Mouse (Mus musculus) spleen, adult 18-20 months (tissue): ENCODE measurements around the gene Bicc1.

ENCODE experiments used
- DNase-seq, 2 experiments: peaks; one replicate each; pipeline ENCODE4 v3.0.0; 2022; ENCODE audit warnings: mixed read lengths in 2 of 2

The Bicc1 gene

DNA sequence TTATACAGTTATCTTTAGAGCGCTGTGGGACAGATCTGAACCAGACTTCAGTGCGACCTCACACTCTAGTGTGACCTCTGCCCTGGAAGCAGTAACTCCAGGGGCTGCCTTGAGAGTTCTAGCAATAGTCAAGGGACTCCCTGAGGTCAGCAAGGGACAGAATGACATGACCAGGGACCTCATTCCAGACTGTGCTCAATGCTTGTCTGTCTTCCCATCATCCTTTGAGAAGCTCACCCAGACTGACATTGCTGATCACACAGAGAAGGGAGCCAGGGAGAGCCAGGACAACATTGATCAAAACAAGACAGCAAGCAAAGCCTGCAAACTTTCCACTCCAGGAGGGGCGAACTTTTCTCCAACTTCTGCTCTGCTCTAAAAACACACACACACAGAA, 38.7 kb downstream of the Bicc1 start:
- DNase-seq: no peak

DNA sequence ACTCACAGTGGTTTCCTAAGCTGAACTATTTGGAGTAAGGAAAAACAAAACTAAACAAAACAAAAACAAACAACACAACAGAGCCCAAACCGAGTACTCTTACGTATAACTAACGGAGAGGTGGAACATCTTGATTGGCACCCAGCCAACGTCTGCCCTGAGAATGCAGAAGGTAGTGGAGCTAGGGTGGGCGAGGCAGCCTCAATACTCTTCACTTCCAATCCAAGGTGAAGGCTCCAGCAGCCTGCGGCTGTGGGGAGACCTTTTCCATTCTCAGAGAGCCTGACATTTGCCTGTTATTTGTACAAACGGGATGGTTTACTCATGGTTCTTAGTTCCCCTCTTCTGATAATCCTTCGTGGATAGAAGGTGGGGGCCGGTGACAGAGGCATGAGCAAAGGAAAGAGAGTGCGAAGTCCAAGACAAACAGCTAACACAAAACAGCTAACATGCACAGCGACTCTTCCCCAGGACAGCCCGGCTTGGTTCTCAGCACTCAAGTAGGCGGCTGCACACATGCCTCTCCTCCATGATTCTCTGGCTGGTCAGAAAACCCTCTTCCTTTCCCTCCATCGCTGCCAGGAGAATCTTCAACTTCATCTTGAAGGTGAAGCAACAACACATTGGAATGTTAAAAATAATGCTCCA, 39.3 kb downstream of the Bicc1 start:
- DNase-seq: no peak

GRCm38 (mm10) chr10:71119120-71119847, 40.2 kb downstream of the Bicc1 start:
- no peak for DNase-seq

GRCm38 (mm10) chr10:71117766-71118165, 41.7 kb downstream of the Bicc1 start:
- no peak for DNase-seq

GRCm38 (mm10) chr10:71114260-71114920, 45.1 kb downstream of the Bicc1 start:
- DNase-seq: no peak

DNA sequence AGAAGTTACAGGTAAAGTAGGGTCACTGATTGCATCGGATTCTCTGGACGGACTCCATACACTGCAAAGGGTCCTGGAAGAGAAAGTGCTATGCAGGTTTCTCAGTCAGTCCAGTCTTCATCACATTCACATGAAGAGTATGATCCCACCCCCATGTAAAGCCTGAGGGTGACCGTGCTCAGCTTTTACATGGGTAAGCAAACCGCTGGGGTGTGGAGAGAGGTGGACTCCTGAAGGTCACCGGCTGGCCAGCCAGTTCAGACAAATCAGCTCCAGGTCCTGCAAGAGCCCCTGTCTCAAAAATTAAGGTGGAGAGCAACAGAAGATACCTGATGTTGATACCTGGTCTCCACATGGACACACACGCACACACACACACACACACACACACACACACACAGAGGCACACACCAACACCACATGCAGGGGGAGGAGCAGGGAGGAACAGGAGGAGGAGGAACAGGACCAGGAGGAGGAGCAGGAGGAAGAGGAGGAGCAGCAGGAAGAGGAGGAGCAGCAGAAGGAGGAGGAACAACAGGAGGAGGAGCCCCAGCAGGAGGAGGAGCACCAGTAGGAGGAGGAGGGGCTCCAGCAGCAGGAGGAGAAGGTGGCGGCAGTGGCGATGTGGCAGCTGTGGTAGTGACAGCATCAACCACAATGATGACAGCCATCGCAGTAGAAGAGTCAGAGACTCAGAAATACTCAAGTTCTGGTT, 52.9 kb downstream of the Bicc1 start:
- DNase-seq: no peak

GRCm38 (mm10) chr10:71104791-71105190, 54.7 kb downstream of the Bicc1 start:
- no peak for DNase-seq

DNA sequence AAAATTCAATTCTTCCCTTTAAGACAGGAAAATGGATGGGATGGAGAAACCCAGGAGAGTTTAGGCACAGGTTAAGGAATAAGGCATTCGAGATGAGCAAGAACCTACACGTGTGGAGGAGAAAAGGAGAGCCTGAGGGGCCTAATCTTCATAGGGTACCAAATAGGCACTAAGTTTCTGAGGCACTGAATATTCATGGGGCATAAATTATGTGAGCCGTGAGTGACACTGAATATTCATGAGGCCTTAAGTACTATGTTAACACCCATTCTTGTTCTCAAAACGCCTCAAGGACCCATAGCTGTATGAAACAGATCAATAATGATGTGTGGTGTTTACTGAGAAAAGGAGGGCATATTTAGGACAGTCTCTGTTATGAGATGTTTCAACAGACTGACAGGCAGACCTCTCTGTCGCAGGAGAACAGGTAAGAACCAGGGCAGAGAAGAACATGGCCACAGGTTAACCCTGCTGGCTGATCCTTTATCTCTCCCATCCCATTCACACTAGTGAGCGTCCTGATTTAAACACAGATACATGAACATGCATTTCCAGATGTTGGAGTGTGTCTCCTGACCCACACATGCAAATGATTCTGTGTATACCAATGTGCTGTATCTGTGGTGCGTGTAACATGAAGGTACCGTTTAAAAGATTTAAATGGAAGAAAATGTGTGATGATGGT, 58.5 kb downstream of the Bicc1 start:
- no peak for DNase-seq

GRCm38 (mm10) chr10:71094707-71095254, 64.7 kb downstream of the Bicc1 start:
- no peak for DNase-seq

DNA sequence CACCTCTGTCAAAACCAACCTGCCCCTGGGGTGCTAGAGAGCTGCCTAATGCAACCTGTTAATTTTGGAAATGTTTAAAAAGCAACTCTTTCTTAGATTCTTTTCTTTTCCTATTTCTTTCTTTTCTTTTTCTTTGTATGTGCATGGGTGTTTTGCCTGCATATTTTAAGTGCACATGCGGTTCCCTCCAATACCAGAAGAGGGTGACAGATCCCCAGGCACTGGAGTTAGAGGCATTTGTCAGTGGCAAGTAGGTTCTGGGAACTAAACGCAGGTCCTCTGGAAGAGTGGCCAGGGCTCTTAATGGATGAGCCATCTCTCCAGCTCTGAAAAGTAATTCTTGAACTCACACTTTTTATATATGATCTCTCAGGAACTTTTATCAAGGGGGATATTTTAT, 66.2 kb downstream of the Bicc1 start:
- no peak for DNase-seq

DNA sequence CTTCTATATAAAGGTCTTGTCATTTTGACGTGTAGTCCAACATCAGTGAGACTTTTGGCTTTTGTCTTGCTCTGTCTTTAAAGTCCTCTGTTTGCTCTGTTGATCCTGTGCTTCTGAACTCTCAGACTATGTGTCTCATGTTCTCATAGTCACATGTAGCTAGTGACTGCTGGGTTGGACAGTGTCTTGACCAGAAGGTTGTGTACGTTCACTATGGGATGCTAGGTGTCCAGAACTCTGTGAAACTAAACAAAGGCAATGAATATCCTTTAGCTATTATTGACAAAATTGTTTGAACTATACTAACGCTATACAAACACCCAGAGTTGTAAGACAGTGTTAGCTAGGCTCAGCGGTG, 72.2 kb downstream of the Bicc1 start:
- no peak for DNase-seq

DNA sequence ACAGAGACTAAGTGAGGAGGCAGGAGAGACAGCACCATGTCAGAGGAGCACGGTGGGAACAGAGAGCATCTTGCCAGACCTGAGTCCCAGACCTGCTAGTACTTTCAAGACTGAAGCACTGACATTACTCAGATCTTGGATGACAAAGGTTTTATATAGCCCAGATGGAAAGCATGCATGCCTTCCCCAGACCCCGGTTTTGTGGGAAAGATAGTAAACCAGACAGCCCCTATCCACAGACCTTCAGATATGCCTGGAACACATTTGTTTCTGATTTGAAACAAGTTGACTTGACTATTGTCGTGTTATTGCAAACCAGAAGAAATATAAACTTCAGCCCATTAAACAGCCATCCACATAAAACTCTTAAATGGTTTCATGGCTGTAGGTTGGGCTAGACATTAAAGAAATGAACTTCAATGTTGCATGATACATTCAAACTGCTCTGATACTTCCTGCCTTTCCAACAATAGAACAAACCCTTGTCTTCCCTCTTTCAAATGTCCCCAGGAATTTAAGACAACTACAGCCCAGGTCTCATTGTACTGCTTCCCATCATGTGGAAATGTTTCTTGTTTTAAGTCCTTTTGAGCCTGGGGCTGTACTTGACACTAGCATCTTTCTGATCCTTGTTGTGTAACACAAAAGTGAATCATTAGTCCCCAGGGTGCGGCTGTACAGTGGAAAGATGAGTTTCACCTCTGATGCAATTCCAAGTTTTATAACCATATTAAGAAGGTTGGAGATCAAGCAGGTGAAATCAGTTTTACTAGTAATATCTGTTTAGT, 72.7 kb downstream of the Bicc1 start:
- DNase-seq: no peak

DNA sequence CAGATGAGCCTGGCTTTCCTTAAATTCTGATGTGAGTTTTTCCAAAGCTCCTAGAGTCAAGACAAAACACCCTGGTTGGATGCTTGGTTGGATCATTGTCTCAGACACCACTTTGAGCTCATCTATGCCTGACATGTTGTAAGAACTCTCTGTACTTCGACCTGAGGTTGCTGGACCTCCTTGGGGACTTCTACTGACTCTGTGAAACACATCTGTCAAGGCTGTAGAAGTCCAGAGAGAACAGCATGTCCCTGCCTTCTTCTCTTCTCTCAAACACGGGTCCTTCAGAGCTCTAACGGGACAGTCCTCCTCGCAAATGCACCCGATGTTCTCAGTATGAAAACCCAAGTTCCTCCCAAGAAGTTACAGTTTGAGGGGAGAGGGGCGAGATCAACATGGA, 76.5 kb downstream of the Bicc1 start:
- no peak for DNase-seq

DNA sequence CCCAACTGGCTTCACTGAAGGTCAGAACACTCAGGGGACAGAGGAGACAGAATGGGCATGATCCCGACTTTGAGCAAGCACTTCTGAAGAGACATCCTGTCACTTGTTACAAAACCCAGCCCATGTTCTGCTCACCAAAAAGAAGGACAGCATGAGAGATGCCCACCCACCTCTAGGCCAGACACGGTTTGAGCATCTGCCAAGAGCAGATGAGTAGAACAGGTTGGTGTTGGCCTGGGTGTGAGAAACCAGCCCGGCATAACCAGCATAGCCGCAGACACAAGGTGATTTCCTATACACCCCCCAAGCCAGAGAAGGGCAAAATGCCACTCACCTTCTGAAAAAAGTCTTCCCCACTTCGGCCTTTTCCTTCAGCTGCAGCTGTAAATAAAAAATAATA, 80.6 kb downstream of the Bicc1 start:
- DNase-seq: no peak

GRCm38 (mm10) chr10:71065009-71065408, 94.5 kb downstream of the Bicc1 start:
- DNase-seq: no peak

- DNase-seq: no peak
These were observed 94.9 kb downstream of the Bicc1 start for GRCm38 (mm10) chr10:71064576-71064975.

GRCm38 (mm10) chr10:71062151-71062550, 97.3 kb downstream of the Bicc1 start:
- no peak for DNase-seq

DNA sequence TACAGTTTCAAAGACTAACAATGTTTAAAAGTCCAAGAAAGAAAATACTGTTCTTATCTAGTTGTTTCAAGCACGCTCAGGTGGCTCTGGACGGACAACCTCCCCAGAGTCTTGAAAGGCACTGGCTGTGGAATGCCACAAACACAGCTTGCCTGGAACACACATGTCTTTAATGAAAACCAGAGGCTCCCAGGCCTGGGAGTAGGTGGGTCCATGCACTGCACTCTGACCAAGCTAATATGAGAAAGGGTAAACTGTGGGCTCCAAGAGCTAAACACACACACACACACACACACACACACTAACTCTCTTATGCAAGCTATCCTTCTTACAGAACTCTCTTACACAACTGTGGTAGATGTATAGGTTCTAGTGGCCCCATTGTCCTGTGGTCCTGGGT, 99.2 kb downstream of the Bicc1 start:
- DNase-seq: no peak

GRCm38 (mm10) chr10:71058616-71059247, 100.8 kb downstream of the Bicc1 start:
- no peak for DNase-seq

DNA sequence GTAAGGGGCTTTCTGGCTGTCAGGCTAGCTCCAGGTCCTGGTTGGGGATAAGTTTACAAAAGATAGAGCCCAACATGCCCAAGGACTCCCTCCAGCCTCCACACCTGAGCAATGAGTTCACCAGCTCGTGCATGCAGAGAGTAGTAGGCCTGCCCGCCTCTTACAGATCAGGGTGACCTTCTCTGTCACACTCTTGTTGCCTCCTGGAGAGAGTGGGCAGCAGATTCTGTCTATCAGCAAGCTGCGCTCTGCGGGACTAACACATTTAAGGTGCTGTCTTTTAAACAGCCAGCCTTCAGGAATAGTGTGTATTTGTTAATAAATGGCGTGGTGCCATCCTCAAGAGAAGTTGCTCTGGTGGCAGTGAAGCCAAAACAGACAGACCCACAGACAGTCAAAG, 101.4 kb downstream of the Bicc1 start:
- DNase-seq: no peak

GRCm38 (mm10) chr10:71052748-71053147, 106.8 kb downstream of the Bicc1 start:
- no peak for DNase-seq
